Mouse (Mus musculus): ENCODE results near the gene Acsm5. TPM values are rescaled to one million over a fixed set of nuclear protein-coding genes. Genes with fewer than 3 reads are reported as not detected.
"Not testable (repeated sequence)": the region's sequence is repeated elsewhere in the genome, so short reads cannot be mapped to it uniquely, and the experiment has no call there.

Gene Acsm5
- polyA plus RNA-seq, 1 experiment = 0.45 TPM

DNA sequence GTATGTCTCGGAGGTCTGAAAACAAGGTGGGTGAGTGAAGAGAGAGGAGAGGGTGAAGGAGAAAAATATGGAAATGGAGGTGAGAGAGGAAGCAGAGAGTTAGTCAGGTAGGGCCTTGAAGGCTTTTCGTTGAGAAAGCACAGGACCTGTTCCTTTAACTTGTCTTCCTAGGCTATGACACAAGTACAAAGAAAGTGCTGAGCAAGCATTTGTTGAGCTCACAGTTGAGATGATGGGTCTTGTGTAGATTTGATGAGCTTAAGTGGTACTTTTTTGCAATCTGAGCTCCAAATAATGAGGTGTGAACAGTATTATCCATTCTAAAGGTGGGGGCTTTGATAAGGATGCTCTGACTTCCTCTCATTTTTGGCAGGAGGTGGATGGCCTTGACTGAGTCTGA lies 15.1 kb downstream of the Acsm5 start:
- WGBS = 75% methylated on average over 2 of the region's 2 CpGs
- DNase-seq (ENCODE audit: low read depth, low spot score) = no peak

DNA sequence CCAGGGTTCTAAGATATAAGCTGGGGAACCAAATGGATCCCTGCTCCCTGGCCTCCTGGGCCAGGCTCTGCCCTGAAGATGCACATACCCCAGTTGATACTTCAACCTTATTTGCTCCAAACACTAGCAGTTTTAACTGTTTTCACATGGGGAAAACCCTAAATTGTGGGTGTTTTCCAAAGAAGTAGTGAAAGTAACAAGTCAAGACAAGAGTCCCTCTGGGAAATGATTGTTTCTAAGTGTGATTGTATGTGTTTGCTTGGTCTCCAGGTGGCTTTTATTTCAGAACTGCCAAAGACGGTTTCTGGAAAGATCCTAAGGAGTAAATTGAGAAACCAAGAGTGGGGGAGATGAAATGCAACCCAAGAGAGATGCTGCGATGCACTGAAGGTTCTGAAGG lies 23.2 kb downstream of the Acsm5 start:
- WGBS = 58% methylated on average over 2 of the region's 2 CpGs
- DNase-seq (ENCODE audit: low read depth, low spot score) = no peak

DNA sequence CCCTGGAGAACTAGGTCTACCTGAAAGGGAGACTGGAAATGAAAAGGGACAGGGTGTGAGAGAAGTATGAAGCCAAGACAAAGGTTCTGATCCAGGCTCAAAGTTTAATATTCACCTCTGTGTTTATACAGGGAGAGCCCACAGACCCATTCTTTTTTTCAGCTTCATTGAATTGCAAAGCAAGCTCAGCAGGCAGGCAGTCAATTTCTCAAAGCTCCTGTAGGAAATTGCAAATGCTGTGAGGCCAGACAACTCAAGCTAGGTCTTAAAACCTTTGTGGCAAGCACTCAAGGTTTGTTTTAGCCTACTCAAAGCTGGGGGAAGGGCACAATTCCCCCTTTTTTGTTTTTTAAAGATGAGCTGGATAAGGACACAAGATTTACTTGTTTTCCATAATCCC lies 26.3 kb downstream of the Acsm5 start:
- no peak for DNase-seq (ENCODE audit: low read depth, low spot score)

DNA sequence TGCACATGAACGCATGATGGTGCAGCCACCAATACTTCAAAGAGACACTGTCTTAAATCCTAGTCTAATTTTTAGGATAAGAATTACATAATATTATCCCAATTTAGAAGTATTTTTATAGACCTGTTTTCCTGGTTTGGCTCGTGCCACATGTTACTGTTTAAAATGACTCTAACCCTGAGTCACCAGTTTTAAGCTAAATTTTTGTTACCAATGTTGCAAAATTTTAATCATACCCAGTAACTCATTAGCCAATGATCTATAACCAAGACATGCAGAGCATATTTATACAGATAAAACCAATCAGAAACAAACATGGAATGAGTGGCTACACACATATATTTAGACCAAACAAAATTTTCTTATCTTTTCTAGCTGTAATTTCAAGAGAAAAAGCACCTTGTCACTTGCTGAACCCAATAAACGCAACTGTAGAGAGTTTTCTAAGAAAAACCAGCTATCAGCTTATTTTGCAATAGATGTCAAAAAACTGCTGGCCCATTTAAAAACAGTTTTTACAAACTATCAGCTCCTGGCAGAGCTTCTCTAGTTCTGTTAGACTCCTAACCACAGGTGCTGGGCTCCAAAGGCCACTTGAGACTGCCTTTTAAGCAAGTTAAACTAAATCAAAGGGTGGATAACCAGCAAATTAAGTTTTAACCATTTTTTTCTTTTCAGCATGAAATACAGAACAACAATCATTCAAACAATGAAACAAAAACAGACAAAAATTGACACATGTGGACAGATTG lies 31.4 kb downstream of the Acsm5 start:
- DNase-seq (ENCODE audit: low read depth, low spot score) = no peak

DNA sequence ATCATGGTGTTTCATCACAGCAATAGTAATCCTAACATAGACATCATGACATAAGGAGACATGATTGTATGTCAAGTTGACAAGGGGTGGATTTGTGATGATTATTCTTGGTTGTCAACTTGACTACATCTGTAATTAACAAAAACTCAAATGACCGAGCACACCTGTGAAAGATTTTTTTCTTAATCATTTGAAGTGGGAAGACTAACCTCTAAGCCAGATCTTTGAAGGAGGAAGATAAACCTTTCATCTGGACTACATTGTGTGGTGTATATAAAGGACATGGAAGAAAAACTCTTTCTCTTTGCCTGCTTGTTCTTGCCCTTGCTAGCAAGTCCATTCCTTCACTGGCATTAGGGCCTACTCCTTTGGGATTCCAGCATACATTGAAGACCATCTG lies 34.8 kb downstream of the Acsm5 start, which contains the start of gene Acsm2:
Gene Acsm2, plus strand, starts transcription at position 301 of the 400 bp plus-strand sequence.
- 81% methylated on average over 1 of the region's 1 CpGs for WGBS
- DNase-seq (ENCODE audit: low read depth, low spot score) = no peak

More for the DNA sequence above, 31.4 kb downstream of the Acsm5 start:
- 69% methylated on average over 3 of the region's 3 CpGs for WGBS

DNA sequence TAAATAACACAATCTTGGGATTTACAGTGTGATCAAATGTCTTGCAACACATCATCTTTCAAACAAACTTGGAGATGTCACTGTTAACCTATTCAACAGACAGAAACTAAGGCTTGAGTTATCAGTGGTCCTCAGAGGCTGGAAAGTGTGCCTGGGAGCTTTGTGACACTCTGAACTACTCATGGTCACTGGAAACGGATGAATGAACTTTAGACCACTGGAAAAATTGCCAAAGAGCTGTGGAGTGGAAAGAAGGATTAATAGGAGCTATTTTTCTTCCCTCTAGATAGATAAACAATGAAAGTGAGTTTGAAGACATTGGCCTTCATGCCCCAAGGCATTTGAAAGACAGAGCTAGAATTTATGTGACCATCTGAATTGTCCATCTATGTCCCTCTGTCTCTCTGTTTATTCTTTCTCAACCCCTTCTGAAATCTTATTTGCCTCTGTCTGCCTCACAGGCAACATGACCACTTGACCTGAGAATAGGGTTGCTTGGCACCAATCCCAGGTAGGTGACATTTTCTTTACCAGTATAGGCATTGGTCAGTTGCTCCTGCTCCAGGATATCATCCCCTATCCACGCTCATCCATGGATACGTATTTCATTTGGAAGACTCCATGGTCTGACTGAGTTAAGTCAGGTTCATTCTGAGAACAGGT lies 40.7 kb downstream of the Acsm5 start:
- 71% methylated on average over 3 of the region's 3 CpGs for WGBS
- no peak for DNase-seq (ENCODE audit: low read depth, low spot score)

DNA sequence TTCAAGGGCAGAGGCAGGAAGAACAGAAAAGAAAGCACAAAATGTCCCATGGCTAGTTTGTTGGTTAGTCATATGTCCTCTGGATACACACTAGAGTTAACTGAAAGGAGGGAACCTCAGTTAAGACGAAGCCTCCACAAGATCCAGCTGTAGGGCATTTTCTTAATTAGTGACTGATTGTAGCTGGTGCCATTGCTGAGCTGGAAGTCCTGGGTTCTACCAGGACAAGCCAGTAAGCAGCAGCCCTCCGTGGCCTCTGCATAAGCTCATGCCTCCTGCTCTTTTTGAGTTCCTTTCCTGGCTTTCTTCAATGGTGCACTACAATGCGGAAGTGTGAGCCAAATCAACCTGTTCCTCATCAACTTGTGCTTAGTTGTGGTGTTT lies 41.2 kb downstream of the Acsm5 start:
- 81% methylated on average over 3 of the region's 3 CpGs for WGBS

DNA sequence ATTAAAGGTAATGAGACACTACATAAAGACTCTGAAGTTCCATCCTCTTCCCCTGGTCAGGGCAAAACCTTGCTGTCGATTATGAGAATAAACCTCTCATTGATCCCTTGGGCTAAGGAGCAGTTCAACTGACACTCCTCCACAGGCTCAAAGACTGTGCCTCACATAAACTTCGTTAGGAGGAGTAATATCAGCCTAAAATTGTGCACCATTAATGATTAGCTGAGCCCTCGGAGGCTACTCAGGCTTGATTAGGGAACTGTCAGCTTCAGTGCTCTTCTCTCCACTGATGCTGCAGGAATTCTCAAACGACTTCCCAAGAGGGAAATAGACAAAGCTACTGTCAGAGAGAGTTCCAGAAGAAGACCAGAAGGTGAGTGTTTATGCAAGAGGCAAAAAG lies 42.2 kb downstream of the Acsm5 start:
- no peak for DNase-seq (ENCODE audit: low read depth, low spot score)
- WGBS = 45% methylated on average over 4 of the region's 4 CpGs

More for the DNA sequence above, 41.2 kb downstream of the Acsm5 start:
- no peak for DNase-seq (ENCODE audit: low read depth, low spot score)

DNA sequence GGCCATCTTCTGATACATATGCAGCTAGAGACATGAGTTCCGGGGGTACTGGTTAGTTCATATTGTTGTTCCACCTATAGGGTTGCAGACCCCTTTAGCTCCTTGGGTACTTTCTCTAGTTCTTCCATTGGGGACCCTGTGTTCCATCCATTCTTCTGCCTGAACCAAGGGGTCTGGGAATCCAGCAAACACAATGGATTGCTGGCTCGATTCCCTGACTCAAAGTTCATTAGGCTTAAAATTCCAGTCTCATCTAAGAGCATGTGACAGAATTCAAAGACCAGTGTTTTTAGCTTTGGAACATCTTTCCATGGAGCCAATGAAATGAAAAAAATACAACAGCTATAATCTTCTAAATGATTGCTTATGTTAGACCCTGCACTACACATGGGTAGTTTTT lies 43.2 kb downstream of the Acsm5 start:
- 92% methylated on average over 2 of the region's 2 CpGs for WGBS
- DNase-seq (ENCODE audit: low read depth, low spot score) = not testable (repeated sequence)

DNA sequence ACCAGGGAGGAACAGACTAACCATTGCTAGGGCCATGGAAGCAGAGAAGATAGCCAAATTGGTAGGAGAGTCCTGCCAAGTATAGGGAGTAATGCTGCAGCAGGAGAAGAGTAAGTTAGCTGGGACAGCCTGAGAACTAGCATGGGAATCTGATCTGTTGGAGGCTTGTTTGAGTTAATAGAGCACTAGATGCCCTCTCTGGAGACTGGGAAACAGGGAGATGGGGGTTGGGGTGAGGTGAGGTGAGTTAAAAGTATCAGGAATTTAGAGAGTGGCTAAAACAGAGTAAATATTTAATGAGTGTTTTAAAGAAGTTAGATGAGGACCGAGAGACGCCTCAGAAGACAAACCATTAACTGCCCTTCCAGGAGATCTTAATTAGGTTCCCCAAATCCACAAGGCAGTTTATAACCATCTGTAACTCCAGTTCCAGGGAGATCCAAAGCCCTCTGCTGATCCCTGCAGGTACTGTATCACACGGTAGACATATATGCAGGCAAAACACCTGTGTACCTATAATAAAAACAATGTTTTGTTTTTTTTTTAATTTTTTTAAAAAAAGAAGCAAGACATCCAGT lies 75.4 kb downstream of the Acsm5 start:
- no peak for DNase-seq (ENCODE audit: low read depth, low spot score)

More for the DNA sequence above, 75.4 kb downstream of the Acsm5 start:
- 26% methylated on average over 3 of the region's 3 CpGs for WGBS

Other genes starting within 250 kb of the Acsm5 start
- gene Gp2, start 60.2 kb upstream of the Acsm5 start, polyA plus RNA-seq (2012; rRNA removed) = 1.6 TPM in 2 replicates
- not detected in 2 replicates for gene Umod, start 40.2 kb upstream of the Acsm5 start, polyA plus RNA-seq (2012; rRNA removed)
- gene Pdilt, start 4.0 kb downstream of the Acsm5 start, polyA plus RNA-seq (2012; rRNA removed) = not detected in 2 replicates
- not detected in 2 replicates for gene Acsm2, start 34.9 kb downstream of the Acsm5 start, polyA plus RNA-seq (2012; rRNA removed)
- gene Acsm1, start 87.6 kb downstream of the Acsm5 start, polyA plus RNA-seq (2012; rRNA removed) = not detected in 2 replicates
- not detected in 2 replicates for gene Acsm4, start 170.6 kb downstream of the Acsm5 start, polyA plus RNA-seq (2012; rRNA removed)
- gene Thumpd1, start 201.3 kb downstream of the Acsm5 start, polyA plus RNA-seq (2012; rRNA removed) = 8.6 and 9.9 TPM in 2 replicates
- 3.8 and 10.2 TPM in 2 replicates for gene Acsm3, start 241.5 kb downstream of the Acsm5 start, polyA plus RNA-seq (2012; rRNA removed)